Mouse (Mus musculus): ENCODE measurements around the gene Kcnj9.

- TF ChIP-seq CTCF (IDR thresholded peaks at IDR 0.05; ENCODE audit: low read depth) (no peak), EP300 (IDR thresholded peaks at IDR 0.05; ENCODE audit: low read depth) (no peak)
Observed at GRCm38 (mm10) chr1:172327206-172328001, 1.7 kb downstream of the Kcnj9 start.

All from liver, embryonic 14.5 days (tissue).